Mouse (Mus musculus) C2C12 (cell line): ENCODE data around the gene Krtap10-4.

Source experiments
- CEBPB ChIP-seq: IDR thresholded peaks from one replicate; pipeline ENCODE4 v1.6.1; 2011; ENCODE audit warnings: low read depth, mild to moderate bottlenecking, control low read depth, moderate library complexity
- CTCF ChIP-seq: IDR thresholded peaks from one replicate; pipeline ENCODE4 v1.5.1; 2011; ENCODE audit not compliant: control insufficient read depth, insufficient read depth, insufficient read length
- MAX ChIP-seq: IDR thresholded peaks from one replicate; pipeline ENCODE4 v1.6.1; 2011; ENCODE audit warnings: mild to moderate bottlenecking, control low read depth
- USF1 ChIP-seq: IDR thresholded peaks from one replicate; pipeline ENCODE4 v1.6.1; 2011; ENCODE audit warnings: low read depth, mild to moderate bottlenecking, control low read depth, moderate library complexity

DNA sequence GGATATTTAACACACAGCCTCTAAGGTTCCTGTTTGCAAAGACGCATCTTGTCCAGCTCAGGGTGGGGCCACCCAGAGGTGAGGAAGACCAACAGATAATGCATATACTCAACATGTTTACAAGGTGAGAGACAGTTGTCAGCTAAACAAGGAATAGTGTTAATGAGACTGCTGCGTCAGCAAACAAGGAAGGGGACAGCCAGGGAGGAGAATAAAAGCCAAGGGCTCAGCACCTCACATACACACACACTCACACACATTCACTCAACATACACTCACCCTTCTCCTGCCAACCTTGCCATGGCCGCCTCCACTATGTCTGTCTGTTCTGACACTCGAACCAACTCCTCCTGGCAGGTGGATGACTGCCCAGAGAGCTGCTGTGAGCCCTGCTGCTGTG lies 12.5 kb downstream of the Krtap10-4 start, which contains the start of gene Gm2696:
- TF ChIP-seq CTCF (no peak), USF1 (no peak), CEBPB (no peak), MAX (no peak)
